Mouse (Mus musculus) liver, embryonic 14.5 days (tissue): Measurements from ENCODE around the gene Rab19.

ENCODE experiments used
- CTCF ChIP-seq: IDR thresholded peaks from 2 replicates; pipeline ENCODE4 v1.5.1; 2016; ENCODE audit warnings: antibody characterized with exemption, low read depth, control low read depth
- EP300 ChIP-seq: IDR thresholded peaks from 2 replicates; pipeline ENCODE4 v1.6.1; 2016; ENCODE audit warnings: antibody characterized with exemption, low read depth

- peak; percentile 88 for TF ChIP-seq EP300
- TF ChIP-seq CTCF: no peak
Observed at GRCm38 (mm10) chr6:39423686-39424085, 42.7 kb downstream of the Rab19 start.
